Mouse (Mus musculus): ENCODE data around the gene Prnd. TPM values are rescaled to one million over a fixed set of nuclear protein-coding genes. Genes with fewer than 3 reads are reported as not detected.

Gene Prnd
- 7.4 and 8.1 TPM in 2 replicates for polyA plus RNA-seq (2016; fragmentation: Nextera tagmentation; extraction: Ambion mirVana)

DNA sequence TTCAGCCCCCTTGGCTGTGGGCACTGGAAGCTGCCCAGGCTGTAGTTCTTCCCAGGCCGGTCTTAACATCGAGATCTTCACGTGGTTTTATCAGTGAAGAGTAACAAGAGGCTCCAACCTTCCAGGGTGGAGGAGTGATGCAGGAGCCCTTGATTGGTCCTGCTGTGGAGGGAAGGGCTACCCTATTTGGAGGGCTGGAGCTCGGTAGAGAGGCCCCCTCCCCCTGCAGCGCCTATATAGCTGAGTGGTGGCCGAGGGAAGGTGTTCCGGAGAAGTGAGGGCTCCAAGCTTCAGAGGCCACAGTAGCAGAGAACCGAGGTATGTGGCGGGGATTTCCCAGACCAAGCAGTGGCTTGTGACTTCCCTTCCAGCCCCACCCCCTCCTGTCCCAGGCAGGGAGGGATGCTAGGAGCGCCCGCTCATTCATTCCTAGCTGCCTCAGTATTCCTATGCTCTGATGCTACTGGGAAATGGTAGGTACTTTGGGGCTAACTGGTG is at the start of gene Prnd:
Gene Prnd, plus strand, starts transcription at position 264 of the 498 bp plus-strand sequence.
- Histone ChIP-seq H3K27me3 (peaks cover 46% of the 10 kb centered on the region), H3K27ac (replicated peaks) (no peak within 1 kb of the TSS), H3K9ac (replicated peaks) (0 out of 2 replicates have a peak within 1 kb of the TSS, but pooled peaks have one; percentile 6), H3K4me1 (peaks cover 12% of the 10 kb centered on the region; the same call in 1 of the 2 replicates), H3K9me3 (no peaks in the 10 kb centered on the region), H3K4me2 (replicated peaks) (no peak within 1 kb of the TSS), H3K36me3 (no peaks in the 10 kb centered on the region), H3K4me3 (no peak within 1 kb of the TSS)
- ATAC-seq (ENCODE audit: low FRiP score, low read depth) = no peak
- WGBS = 11% methylated on average over 11 of the region's 11 CpGs

DNA sequence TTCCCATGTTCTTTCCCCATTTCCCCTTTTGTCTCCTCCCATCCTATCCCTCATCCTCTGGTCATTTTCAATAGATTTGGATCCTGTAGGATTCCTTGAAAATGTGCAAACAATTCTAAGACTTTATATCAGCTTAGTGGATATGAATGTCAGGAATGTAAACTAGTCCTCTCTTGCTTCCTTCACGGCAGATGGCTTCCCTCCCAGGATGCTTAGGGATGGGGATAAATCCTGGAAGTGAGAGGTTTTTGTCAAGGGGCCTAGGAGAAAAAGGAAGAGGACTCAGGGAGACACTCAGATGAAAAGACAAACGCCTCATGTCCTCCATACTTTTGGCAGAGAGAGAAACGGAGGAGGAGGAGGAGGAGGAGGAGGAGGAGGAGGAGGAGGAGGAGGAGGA is 48.2 kb upstream of the Prnd start:
- Histone ChIP-seq H3K4me3 (no peak overlapping the region), H3K27me3 (no peaks in the 10 kb centered on the region), H3K4me1 (no peaks in the 10 kb centered on the region), H3K9me3 (no peaks in the 10 kb centered on the region), H3K9ac (replicated peaks) (no peak overlapping the region), H3K36me3 (no peaks in the 10 kb centered on the region), H3K27ac (replicated peaks) (no peak overlapping the region), H3K4me2 (replicated peaks) (no peak overlapping the region)
- WGBS = 47% methylated on average over 1 of the region's 3 CpGs
- no peak for ATAC-seq (ENCODE audit: low FRiP score, low read depth)

DNA sequence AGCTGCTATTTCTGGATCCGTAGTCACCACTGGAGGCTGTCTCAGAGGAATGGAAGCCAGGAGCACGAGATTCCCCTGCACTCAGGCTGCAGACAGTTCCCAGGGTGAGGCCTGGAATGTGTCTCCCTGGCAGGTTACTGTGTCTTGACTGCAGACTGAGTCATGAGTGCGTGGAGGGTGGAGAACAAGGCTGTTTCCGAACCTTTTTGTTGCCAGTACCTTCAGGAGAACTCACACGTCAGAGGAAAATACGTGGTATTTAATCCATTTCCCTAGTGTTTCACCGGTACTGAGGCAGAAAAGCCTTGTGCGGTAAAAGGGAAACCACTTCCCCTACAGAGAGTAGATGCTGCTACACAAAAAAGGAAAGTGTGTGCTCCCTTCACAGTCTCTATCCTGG is 47.8 kb upstream of the Prnd start:
- WGBS = 55% methylated on average over 8 of the region's 8 CpGs
- Histone ChIP-seq H3K4me1 (no peaks in the 10 kb centered on the region), H3K9me3 (no peaks in the 10 kb centered on the region), H3K9ac (replicated peaks) (no peak overlapping the region), H3K4me2 (replicated peaks) (no peak overlapping the region), H3K27me3 (no peaks in the 10 kb centered on the region), H3K36me3 (no peaks in the 10 kb centered on the region), H3K27ac (replicated peaks) (no peak overlapping the region), H3K4me3 (no peak overlapping the region)
- no peak for ATAC-seq (ENCODE audit: low FRiP score, low read depth)

DNA sequence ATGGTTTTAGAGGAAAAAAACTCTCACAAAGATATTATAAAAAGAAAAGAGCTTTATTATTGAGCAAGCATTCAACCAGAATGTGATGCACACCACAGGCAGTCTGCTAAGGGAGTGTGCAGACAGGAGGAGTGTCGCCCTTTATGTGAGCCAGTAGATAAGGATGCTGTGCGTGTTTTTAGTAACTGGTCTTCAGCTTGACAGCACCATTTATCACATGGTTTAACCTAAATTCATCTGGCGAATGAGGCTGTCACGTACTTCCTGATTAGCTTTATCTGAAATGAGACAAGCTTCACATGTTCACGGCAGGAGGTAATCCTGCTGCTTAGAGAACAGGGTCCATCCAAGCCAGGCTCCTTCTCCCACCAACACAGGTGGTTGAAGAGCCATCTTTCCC is 45.6 kb upstream of the Prnd start:
- H3K27me3 ChIP-seq = no peaks in the 10 kb centered on the region
- H3K27ac ChIP-seq (replicated peaks) = no peak overlapping the region
- ATAC-seq (ENCODE audit: low FRiP score, low read depth) = no peak
- H3K4me1 ChIP-seq = no peaks in the 10 kb centered on the region
- no peak overlapping the region for H3K4me2 ChIP-seq (replicated peaks)
- 66% methylated on average over 5 of the region's 5 CpGs for WGBS
- H3K36me3 ChIP-seq = no peaks in the 10 kb centered on the region
- H3K9me3 ChIP-seq = no peaks in the 10 kb centered on the region
- H3K4me3 ChIP-seq = no peak overlapping the region
- H3K9ac ChIP-seq (replicated peaks) = no peak overlapping the region

DNA sequence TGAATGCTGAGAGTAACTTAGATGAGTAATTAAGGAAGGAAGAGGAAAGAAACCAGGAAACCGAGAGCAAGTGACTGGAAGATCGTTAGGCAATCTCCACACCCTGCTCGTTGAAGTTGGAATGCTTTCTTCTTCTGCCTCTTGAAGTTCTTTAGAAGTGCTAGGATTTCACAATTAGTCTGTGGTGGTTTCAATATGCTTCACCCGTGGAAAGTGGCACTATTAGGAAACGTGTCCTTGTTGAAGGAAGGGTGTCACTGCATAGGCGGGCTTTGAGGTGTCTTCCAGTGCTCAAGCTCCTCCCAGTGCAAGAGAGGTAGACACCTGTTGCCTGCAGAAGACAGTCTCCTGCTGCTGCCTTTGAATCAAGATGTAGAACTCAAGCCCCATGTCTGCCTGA is 44.9 kb upstream of the Prnd start:
- Histone ChIP-seq H3K36me3 (no peaks in the 10 kb centered on the region), H3K4me3 (no peak overlapping the region), H3K27ac (replicated peaks) (no peak overlapping the region), H3K9me3 (no peaks in the 10 kb centered on the region), H3K9ac (replicated peaks) (no peak overlapping the region), H3K27me3 (no peaks in the 10 kb centered on the region), H3K4me1 (peaks cover 2% of the 10 kb centered on the region; the same call in 1 of the 2 replicates), H3K4me2 (replicated peaks) (no peak overlapping the region)
- 83% methylated on average over 6 of the region's 6 CpGs for WGBS
- ATAC-seq (ENCODE audit: low FRiP score, low read depth) = no peak

DNA sequence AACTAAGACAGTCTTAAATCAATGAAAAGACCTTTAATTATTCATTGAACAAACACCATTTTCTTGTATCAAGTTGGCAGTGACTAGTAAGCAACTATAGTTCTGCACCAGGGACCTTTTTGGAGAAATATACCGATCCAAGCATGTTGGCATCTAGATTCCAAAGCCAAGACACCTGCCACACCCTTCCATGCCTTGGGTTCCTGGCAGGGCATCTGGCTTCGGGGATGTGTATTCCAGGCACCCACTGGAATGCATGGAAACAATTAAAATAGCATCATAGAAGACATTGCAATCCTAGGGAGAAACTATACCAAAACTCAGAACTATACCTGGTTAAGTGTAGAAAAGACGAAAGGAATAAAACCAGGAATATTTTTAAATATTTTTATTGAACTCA is 44.4 kb upstream of the Prnd start:
- Histone ChIP-seq H3K4me1 (peaks cover 7% of the 10 kb centered on the region), H3K9ac (replicated peaks) (no peak overlapping the region), H3K27me3 (no peaks in the 10 kb centered on the region), H3K27ac (replicated peaks) (no peak overlapping the region), H3K4me2 (replicated peaks) (no peak overlapping the region), H3K4me3 (no peak overlapping the region), H3K9me3 (no peaks in the 10 kb centered on the region), H3K36me3 (no peaks in the 10 kb centered on the region)
- WGBS = 91% methylated on average over 3 of the region's 3 CpGs
- no peak for ATAC-seq (ENCODE audit: low FRiP score, low read depth)

DNA sequence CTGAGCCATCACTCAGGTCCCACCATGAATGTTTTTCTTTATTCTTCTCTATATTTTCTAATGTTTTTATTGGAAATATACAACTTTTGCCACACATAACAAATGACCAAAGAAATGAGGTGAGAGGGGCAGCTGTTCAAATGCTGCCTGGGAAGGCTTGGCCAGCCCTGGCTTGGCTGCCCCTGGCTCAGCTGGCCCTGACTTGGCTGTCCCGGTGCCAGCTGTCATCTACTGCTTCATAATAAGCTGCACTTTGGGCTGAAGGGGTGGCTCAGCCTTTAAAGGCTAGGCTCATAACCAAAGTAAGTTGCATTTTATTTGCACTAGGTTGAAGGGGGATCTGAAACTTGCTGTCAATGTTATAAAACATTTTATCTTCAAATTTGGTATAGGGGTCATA is 43.8 kb upstream of the Prnd start:
- Histone ChIP-seq H3K36me3 (no peaks in the 10 kb centered on the region), H3K4me3 (no peak overlapping the region), H3K27me3 (no peaks in the 10 kb centered on the region), H3K9ac (replicated peaks) (no peak overlapping the region), H3K27ac (replicated peaks) (no peak overlapping the region), H3K9me3 (no peaks in the 10 kb centered on the region), H3K4me1 (peaks cover 12% of the 10 kb centered on the region), H3K4me2 (replicated peaks) (no peak overlapping the region)
- WGBS = 78% methylated on average over 1 of the region's 1 CpGs
- no peak for ATAC-seq (ENCODE audit: low FRiP score, low read depth)

DNA sequence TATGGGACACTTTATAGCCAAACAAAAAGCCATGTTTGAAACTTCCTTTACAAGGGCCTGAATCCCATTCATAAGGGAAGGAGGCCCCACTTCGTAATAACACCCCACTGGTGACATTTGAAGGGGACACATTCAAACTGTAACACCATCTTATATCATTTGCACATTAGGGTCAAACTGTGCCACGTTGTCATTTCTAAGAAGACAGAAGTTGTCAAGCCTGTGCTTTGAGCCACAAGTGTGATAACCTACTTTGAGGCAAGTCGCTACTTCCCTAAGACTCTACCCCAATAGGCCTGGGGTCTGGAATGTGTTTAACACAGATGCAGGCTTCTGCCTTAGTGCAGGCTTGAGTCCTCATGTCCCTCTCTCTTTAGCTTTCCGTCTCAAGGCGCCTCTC is 43.4 kb upstream of the Prnd start:
- Histone ChIP-seq H3K9me3 (no peaks in the 10 kb centered on the region), H3K27me3 (no peaks in the 10 kb centered on the region), H3K4me2 (replicated peaks) (no peak overlapping the region), H3K27ac (replicated peaks) (no peak overlapping the region), H3K4me1 (peaks cover 12% of the 10 kb centered on the region), H3K9ac (replicated peaks) (no peak overlapping the region), H3K36me3 (no peaks in the 10 kb centered on the region), H3K4me3 (no peak overlapping the region)
- no peak for ATAC-seq (ENCODE audit: low FRiP score, low read depth)
- 89% methylated on average over 5 of the region's 5 CpGs for WGBS

DNA sequence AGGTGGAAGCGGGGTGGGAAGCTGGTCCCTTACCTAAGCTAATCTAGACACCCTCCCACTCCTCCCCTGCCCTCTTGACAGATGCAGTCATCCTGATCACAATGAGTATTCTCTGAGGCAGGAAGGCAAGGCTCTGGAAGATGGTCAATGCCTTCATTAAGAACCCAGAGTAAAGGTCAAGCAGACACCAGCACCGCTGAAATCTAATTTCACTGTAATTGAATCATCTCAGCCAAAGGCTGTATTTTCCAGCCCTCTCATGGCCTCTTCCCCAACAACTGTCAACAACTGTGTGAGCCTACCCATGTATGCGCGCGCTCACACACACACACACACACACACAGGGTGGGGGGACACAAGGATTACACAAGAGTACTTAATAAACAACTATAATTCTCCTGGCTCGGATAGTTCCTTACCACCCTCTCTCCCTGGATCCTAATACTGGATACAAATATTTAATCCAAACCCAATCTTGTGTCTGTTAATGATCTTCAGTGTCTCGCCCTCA is 42.3 kb upstream of the Prnd start:
- H3K4me3 ChIP-seq = no peak overlapping the region
- 79% methylated on average over 7 of the region's 7 CpGs for WGBS
- no peaks in the 10 kb centered on the region for H3K36me3 ChIP-seq
- H3K9me3 ChIP-seq = no peaks in the 10 kb centered on the region
- H3K27me3 ChIP-seq = no peaks in the 10 kb centered on the region
- no peak overlapping the region for H3K27ac ChIP-seq (replicated peaks)
- H3K4me1 ChIP-seq = peaks cover 14% of the 10 kb centered on the region
- ATAC-seq (ENCODE audit: low FRiP score, low read depth) = no peak
- H3K4me2 ChIP-seq (replicated peaks) = no peak overlapping the region
- H3K9ac ChIP-seq (replicated peaks) = no peak overlapping the region

DNA sequence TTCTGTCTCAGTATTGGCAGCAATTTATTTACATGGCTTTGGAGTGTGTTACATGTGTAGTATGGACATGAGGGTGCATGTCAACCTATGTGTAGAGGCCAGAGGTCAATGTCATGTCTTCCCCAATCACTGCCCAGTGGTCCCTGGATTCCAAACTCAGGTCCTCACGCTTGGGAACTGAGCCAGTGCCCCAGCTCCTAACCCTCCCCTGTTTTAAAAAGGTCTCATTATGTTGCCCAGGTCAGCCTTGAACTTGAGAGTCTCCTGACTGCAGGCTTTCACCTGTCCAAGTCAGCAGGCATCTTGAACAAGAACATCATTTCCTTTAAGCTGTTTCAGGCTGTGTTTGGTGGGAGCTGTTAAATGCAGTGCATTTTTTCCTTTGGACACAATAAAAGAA is 41.8 kb upstream of the Prnd start:
- Histone ChIP-seq H3K4me2 (replicated peaks) (peak overlapping the region; percentile 74), H3K9me3 (no peaks in the 10 kb centered on the region), H3K9ac (replicated peaks) (no peak overlapping the region), H3K4me1 (peaks cover 14% of the 10 kb centered on the region), H3K27ac (replicated peaks) (no peak overlapping the region), H3K4me3 (no peak overlapping the region), H3K36me3 (no peaks in the 10 kb centered on the region), H3K27me3 (no peaks in the 10 kb centered on the region)
- 82% methylated on average over 1 of the region's 1 CpGs for WGBS
- ATAC-seq (ENCODE audit: low FRiP score, low read depth) = no peak

DNA sequence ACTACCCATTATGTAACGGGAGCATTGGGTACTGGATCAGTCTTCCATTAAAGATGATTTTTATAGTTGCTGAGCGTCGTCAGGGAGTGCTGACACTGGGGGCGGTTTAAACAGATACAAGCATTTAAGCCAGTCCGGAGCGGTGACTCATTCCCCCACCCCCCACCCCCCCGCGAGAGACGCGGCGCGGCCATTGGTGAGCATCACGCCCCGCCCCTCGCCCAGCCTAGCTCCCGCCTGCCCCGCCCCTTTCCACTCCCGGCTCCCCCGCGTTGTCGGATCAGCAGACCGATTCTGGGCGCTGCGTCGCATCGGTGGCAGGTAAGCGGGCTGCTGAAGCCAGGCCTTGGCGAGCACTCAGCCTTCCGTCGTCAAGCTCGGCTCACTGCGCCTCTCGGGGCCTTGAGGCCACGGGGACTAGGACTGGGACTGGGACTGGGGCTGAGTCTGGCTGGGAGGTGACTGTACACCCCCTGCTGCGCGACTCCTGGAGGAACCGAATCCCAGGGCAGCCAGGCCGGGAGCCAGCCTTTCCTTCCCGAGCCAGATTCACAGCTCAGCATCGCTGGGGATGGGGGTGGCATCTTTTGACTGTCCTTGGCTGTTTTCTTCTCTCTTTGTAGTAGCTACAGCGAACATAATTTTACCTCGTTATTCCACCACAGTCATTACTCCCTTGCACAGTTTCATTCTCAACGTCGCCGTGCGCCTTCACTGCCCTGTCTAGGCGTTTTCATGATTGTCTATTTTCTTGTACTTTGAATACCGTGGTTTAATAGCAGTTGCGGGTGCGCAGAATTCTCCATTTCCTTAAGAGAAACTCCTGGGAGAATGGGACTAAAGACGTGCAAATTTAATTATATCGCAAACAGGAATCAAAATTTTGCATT is 40.7 kb upstream of the Prnd start, which contains the start of the genes Prnp and Prn:
Gene Prnp, plus strand, starts transcription at position 246 of the 890 bp plus-strand sequence.
Gene Prn, plus strand, starts transcription at position 275 of the 890 bp plus-strand sequence.
- 4% methylated on average over 51 of the region's 52 CpGs for WGBS
- no peaks in the 10 kb centered on the region for H3K36me3 ChIP-seq
- no peaks in the 10 kb centered on the region for H3K27me3 ChIP-seq
- H3K9me3 ChIP-seq = no peaks in the 10 kb centered on the region
- H3K4me3 ChIP-seq = peak within 1 kb of the TSS; percentile 73
- peak; percentile 91 for ATAC-seq (ENCODE audit: low FRiP score, low read depth)
- peak within 1 kb of the TSS; percentile 79 for H3K9ac ChIP-seq (replicated peaks)
- peaks cover 14% of the 10 kb centered on the region for H3K4me1 ChIP-seq
- peak within 1 kb of the TSS; percentile 74 for H3K4me2 ChIP-seq (replicated peaks)
- peak within 1 kb of the TSS; percentile 86 for H3K27ac ChIP-seq (replicated peaks)

DNA sequence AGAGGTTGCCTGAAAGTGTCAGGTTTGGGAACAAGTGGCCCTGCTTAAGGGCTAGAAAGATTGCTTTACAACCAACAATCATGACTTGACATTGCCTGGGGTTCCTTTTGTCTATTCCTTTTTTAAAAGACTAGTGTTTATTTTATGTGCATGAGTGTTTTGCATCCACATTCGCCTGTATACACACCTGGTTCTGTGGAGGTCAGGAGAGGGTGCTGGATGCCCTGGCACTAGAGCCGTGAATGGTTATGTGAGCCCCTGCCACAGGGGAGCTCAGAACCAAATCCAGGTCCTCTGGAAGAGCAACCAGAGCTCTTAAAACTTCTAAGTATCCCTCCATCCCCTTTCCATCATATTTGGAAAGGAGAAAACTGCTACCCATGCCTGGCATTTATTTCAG is 39.8 kb upstream of the Prnd start:
- no peak overlapping the region for H3K27ac ChIP-seq (replicated peaks)
- peaks cover 14% of the 10 kb centered on the region for H3K4me1 ChIP-seq
- 63% methylated on average over 2 of the region's 2 CpGs for WGBS
- no peaks in the 10 kb centered on the region for H3K9me3 ChIP-seq
- 0 out of 2 replicates have a peak overlapping the region, but pooled peaks have one; percentile 79 for H3K9ac ChIP-seq (replicated peaks)
- H3K36me3 ChIP-seq = no peaks in the 10 kb centered on the region
- no peak for ATAC-seq (ENCODE audit: low FRiP score, low read depth)
- H3K4me3 ChIP-seq = peak overlapping the region; percentile 73
- H3K27me3 ChIP-seq = no peaks in the 10 kb centered on the region
- H3K4me2 ChIP-seq (replicated peaks) = peak overlapping the region; percentile 74
